Mouse (Mus musculus) cerebellum, postnatal 25 days (tissue): Measurements from ENCODE around the gene Axl.
A peak's percentile ranks its signal among the peaks of the same experiment; 100 is the strongest.
"Not testable (repeated sequence)": the region's sequence is repeated elsewhere in the genome, so short reads cannot be mapped to it uniquely, and the experiment has no call there.

Experiments
- DNase-seq, 2 experiments: peaks; one replicate each; pipeline ENCODE4 v3.0.0; 2021; ENCODE audit warnings: mixed read lengths in 2 of 2

Gene Axl

DNA sequence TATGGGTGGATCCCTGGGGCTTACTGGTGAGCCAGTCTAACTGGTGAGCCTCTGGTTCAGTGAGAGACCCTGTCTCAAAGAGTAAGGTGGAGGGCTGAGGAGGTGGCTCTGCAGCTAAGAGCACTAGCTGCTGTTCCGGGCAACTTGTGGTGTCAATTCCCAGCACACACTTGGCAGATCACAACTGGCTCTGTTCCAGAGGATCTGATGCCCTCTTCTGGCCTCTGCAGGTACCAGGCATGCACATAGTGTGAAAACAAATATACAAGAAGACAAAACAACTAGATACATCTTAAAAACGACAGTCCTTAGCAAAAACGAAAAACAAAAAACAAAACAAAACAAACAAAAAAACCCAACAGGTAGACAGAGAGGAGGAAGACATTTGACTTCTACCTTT, 5.2 kb upstream of the Axl start:
- peak in 1 of 2 experiments; percentile 36 for DNase-seq

DNA sequence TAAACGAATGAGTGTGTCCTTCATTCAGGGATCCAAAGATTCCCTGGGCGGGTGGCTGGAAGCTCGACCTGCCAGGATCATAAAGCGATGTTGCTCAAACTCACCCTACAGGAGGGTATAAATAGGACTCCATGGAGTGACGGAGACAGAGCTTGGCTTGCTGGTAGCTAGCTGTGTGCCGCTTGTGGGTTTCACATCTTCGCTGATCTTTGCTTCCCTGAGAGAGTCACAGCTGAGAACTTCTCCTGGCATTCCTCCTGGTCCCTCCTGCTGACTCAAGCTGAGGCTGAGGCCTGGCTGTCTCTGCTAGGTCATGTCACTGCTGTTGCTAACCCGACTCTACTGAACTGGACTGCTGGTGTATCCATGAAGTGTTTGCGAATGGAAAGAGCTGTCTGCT, 4.5 kb upstream of the Axl start:
- DNase-seq: not testable (repeated sequence)

- no peak for DNase-seq
These were observed 2.1 kb upstream of the Axl start for GRCm38 (mm10) chr7:25790615-25791014.

DNA sequence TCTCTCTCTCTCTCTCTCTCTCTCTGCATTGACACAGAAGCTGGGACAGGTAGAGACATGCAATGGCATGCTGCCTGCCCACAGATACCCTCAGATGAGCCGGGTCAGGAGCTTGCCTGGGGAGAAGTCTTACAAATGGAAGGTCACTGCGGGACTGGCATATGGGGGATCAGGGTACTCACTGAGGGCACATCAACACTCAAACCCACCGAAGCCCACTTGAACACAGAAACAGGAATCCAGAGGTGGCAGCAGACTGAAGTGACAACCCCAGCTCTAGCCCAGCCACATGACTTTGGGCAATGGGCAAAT, 580 bp upstream of the Axl start:
- DNase-seq: no peak

DNA sequence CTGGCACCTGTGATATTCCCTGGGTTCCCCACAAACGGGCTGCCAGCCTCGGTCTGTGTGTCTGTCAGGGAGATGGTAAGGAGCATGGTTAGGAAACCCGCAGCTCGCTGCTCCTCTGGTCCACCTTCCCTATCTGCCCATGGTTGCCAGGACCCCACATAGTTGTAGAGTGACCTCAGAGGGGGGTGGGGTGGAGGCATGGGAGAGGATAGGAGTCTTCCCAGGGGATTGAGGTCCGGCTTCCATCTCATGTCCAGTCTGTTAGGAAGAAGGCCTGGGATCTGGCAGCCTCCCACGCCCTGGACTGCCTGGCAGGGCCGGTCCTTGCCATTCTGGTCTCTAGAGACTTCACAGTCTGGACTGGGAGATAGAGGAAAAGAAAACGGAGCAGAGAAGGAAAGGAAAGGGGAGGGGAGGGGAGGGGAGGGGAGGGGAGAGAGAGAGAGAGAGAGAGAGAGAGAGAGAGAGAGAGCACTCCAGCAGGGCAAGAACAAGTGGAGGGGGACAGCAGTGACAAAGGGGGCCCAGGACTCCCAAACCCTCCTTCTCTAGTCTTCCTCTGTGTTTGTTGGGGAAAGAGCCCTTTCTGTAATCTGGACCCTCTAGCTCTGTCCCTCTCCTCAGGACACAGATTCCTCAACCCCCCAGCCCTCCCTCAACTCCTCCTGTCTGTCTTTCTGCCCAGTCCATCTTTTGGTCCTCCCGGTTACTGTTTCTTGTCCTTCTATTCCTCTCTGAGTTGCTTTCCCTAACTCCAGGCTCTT, 867 bp downstream of the Axl start:
- DNase-seq: peak in 1 of 2 experiments; percentile 13

DNA sequence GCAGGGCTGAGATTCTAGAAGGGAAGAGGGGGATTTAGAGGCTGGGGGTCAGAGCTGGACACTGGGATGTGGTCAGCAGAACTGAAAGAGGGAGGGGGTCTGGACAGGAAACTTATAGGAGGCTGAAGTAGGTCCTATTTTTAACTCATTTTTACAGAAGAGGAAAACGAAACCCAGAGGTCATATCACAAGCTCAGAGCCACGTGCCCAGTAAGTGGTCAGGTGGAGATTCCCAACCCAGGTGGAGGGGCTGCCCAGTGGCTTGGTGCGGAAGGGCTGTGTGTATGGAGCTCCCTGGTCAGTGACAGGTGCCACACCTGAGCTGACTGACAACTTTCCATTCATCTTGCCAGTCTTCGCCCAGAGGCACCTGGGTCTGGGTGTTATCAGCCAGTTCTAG, 1.5 kb downstream of the Axl start:
- DNase-seq: no peak

- DNase-seq: no peak
These were observed 2.8 kb downstream of the Axl start for GRCm38 (mm10) chr7:25785752-25786151.

DNA sequence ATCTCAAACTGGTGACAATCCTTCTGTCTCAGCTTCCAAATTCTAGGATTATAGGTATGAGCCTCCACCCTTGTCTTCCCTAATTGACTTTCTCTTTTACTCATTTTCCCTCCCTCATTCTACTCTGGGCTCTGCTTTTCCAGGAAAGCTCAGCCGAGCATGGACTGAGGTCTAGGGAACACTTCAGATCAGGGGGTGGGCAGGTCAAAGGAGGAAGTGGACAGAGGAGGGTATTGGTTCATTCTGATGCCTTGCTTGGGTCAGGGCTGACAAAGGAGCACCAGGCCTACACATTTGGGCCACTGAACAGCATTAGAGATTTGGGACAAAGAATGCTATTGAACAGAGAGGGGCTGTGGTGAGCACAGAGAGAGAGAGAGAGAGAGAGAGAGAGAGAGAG, 3.7 kb downstream of the Axl start:
- DNase-seq: no peak

- no peak for DNase-seq
These were observed 4.8 kb downstream of the Axl start for GRCm38 (mm10) chr7:25783746-25784145.

DNA sequence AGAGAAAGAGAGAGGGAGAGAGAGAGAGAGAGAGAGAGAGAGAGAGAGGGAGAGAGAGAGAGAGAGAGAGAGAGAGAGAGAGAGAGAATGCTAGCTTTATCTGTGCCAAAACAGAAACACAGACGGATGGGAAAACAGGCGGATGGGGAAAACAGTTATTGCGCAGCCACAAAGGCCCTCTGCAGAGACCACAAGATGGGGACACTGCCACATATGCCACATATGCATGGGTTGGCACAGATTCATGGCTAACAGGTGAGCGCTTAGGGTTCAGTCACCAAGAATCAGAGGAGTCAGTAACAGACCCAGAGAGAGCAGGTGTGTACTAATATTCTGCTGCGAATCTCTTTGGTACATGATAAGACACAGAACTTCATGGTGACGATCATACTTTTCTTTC, 5.8 kb downstream of the Axl start:
- no peak for DNase-seq

- no peak for DNase-seq
These were observed 6.4 kb downstream of the Axl start for GRCm38 (mm10) chr7:25781937-25782610.

GRCm38 (mm10) chr7:25781321-25781936, 7.1 kb downstream of the Axl start:
- DNase-seq: peak; percentile 13 to 27

DNA sequence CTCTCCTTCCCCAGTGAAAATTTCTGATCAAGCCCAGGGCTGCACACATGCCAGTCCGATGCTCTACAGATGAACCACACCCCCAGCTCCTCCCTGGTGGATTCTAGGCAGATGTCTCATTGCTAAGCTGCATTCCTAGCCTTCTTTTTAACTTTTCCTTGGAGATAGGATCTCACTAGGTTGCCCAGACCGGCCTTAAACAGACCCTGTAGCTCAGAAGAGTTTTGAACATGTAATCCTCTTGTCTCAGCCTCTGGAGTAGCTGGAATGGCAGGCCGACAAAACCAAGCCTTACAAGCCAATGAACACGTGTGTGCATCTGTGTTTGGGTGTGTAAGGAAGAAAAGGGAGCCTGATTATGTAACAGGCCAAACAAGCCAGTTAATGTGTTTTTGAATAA, 7.8 kb downstream of the Axl start:
- DNase-seq: no peak

DNA sequence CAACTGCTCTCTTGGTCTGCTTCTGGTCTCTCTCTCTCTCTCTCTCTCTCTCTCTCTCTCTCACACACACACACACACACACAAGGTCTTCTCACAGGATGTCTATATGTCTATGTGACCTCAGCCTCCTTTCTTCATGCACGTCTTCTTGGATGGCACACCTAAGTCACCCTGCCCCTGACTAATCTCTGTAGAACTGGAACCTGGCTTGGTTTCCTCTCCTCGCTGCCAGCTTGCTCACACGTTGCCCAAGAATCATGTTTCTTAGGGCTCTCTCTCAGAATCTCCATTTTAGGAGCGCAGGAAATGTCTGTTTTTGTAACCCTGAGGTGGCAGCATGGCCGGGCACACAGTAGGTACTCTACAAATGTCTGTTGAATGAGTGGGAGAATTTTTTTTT, 8.5 kb downstream of the Axl start:
- DNase-seq: no peak

DNA sequence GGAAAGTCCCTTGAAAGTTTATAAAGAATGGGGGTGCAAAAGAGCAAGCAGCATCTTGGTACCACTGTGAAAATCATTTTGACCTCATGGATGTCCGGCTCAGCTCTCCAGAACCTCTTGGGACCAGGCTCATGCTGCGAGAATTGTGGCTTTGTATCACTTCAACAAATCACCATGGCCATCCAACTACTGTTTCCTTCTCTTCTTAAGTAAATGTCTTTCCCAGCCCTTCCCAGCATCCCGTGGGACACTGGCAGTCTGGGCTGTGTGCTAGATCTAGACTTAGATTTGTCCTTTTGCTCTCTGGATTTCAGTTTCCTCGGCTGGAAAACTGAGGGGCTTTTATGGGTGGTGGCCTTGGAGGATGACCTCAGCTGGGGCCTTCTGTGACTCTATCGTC, 20.3 kb downstream of the Axl start:
- DNase-seq: no peak

DNA sequence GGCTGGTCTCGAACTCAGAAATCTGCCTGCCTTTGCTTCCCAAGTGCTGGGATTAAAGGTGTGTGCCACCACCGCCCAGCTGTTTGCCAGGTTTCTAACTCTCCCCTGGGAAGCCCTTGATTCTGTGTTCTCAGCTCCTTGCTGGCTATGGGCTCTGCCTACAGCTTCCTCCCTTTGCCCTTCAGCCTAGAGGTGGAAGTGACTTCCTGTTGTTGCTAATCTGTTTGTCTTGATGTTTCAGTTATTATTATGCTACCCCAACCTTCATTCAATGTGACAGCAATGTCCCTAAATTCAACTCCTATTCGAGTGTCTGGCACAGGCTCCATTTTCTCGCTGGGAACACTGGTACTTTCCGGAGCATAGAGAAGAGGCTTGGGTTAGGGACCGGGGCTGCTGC, 22.4 kb downstream of the Axl start:
- no peak for DNase-seq

DNA sequence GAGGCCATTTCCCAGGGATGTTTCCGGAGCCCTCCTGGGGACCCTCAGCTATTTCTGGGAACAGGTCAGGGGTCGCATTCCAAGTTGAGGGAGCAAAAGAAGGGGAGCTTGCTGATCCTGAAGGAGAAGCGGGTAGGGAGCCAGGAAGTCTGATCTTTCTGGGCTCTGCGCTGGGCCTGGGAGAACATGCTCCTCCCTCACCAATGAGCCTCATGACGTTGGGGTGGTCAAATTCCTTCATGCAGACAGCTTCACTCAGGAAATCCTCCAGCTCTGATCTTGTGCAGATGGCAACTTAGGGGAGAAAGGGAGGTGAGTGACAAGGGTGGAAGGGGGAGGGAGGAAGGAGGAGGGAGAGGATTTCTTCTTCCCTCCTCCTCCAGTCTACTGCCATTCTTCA, 24.3 kb downstream of the Axl start:
- no peak for DNase-seq

GRCm38 (mm10) chr7:25763678-25764077, 24.8 kb downstream of the Axl start:
- DNase-seq: no peak

DNA sequence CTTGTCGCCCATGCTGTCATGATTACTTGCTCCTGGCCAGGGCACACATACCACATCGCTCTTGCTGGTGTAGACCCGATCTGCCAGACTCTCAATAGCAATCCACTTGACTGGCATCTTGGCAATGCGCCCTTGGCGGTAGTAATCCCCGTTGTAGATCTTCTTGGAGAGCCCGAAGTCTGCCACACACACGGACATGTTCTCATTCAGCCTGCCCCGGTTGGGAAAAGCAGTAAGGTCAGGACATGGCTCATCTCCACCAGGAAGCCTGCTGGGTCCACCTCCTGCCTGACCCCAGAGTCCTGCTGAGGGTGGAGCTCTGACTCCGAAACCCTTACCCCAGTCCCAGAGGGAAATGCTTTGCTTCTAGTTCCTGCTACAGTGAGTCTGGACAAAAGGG, 27.2 kb downstream of the Axl start:
- DNase-seq: peak in 1 of 2 experiments; percentile 15

- DNase-seq: peak; percentile 86 to 92
These were observed 32.5 kb downstream of the Axl start for GRCm38 (mm10) chr7:25756011-25756410.

DNA sequence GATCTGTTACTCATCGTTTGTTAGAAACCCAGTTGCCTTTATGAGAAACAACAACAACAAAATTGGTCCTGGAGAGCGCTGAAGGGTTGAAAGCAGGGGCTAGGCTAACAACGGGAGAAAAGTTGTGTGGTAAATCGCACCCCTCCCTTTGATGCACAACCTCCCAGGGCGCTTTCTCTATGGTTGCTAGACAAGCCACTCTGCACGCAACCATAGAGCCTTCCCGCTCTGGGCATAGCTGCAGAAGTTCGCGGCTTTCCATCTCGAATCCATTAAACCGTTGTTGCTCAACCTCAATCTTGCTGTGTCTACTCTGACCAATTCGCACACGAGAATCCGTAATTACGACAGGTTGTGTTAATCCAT, 33.1 kb downstream of the Axl start:
- DNase-seq: peak in 1 of 2 experiments; percentile 75

GRCm38 (mm10) chr7:25754738-25755467, 33.6 kb downstream of the Axl start, which contains the start of gene Hnrnpul1:
Gene Hnrnpul1, minus strand, starts transcription at chr7:25754757.
- DNase-seq: peak; percentile 99

DNA sequence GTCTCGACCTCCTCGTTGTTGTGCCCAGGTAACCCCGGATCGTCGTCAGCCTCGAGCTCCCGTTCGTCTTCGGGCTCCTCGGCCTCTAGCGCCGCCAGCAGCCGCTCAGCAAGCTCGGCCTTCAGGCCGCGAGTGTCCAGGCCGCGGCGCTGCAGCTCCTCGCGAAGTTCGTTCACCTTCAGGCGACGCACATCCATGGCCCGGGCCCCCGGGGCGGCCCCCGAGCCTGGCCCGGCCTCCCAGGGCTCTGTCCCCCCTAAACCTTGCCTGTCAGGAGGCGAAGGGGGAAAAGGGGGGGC, 34.1 kb downstream of the Axl start:
- DNase-seq: no peak
